8 mouse cellular contexts compared by ENCODE assay signal in the genomic region with DNA sequence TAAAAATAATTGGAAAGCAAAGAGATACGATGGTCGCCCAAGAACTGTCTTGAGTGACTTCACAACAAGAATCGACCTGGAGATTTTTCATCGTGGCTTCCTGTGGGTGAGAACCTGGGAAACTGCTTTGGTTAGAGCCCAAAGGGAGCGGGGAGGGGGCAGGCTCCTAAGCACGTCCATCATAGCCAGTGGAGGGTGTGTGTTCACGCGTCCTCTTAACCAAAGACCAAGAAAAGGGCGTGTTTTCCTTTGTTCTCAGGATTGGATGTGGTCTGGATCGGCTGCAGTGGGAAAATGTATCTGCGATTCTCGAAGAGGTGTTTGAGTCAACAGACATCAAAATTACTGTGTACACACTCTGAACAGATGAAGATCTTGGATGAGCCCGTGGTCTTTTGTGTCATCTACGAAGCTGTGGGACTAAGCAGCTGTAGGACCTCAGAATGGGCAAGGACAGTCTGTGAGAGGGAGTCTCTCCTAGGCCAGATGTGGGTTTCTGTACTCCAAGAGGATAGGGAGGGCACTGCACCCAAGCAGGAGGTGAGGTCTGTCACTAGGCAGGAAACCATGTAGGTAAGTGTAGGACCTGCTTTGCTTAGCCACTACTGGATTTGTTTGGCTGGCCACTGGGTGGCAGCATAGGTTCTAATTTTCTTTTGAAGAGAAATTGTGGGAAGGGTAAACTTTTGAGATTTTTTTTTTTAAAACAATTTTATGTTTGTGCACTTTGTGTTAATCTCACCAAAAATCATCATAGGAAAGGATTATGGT. TPM values are rescaled to one million over a fixed set of nuclear protein-coding genes. Genes with fewer than 3 reads are reported as not detected.
DNase-seq lines count a peak whose midpoint lies in the region; ATAC-seq and TF ChIP-seq lines count a peak whose summit lies in the region.

No protein-coding gene starts in this region.

- peak; percentile 44; the same call in 1 of the 2 replicates for TF ChIP-seq CTCF in small intestine, adult 2 months (IDR thresholded peaks at IDR 0.05; ENCODE audit: extremely low read depth, insufficient read length, insufficient replicate concordance, low read depth, low read length)

- no peak overlapping the region for H3K4me3 ChIP-seq in embryonic facial prominence, embryonic 11.5 days (ENCODE audit: low read depth, low read length)
- H3K4me3 ChIP-seq in hindbrain, embryonic 13.5 days, result no peak overlapping the region
- H3K4me3 ChIP-seq in small intestine, adult 2 months (ENCODE audit: low read depth, low read length), result no peak overlapping the region

- no peak overlapping the region for H3K9ac ChIP-seq in embryonic facial prominence, embryonic 11.5 days (replicated peaks; ENCODE audit: low read length)
- H3K9ac ChIP-seq in hindbrain, embryonic 13.5 days, result no peak overlapping the region

- WGBS in embryonic facial prominence, embryonic 11.5 days, result 87% methylated on average over 14 of the region's 14 CpGs
- WGBS in hindbrain, embryonic 13.5 days, result 91% methylated on average over 14 of the region's 14 CpGs
- WGBS in small intestine, adult 2 months, result 85% methylated on average over 14 of the region's 14 CpGs

- H3K4me1 ChIP-seq in embryonic facial prominence, embryonic 11.5 days (ENCODE audit: control insufficient read depth, insufficient read depth, low read length), result no peaks in the 10 kb centered on the region
- peaks cover 5% of the 10 kb centered on the region for H3K4me1 ChIP-seq in hindbrain, embryonic 13.5 days (replicated peaks)
- H3K4me1 ChIP-seq in small intestine, adult 2 months (ENCODE audit: control insufficient read depth, insufficient read depth, insufficient read length, low read length), result peaks cover 16% of the 10 kb centered on the region; the same call in 1 of the 2 replicates

- DNase-seq in adrenal gland, adult 18-20 months (ENCODE audit: low spot score in 2 of 2), result peak; percentile 17 to 37
- DNase-seq in adrenal gland, adult 8-10 months, result no peak
- DNase-seq in ZHBTc4 (ENCODE audit: low read depth, low spot score), result peak; percentile 93
- peak; percentile 80 for DNase-seq in embryonic facial prominence, embryonic 11.5 days (ENCODE audit: low spot score)
- peak; percentile 12 to 27 for DNase-seq in left cerebral cortex, adult 8-10 months (ENCODE audit: low spot score in 2 of 2)
- peak; percentile 50 to 70 for DNase-seq in lung, postnatal 4 days

- TF ChIP-seq POLR2A in small intestine, adult 2 months (IDR thresholded peaks at IDR 0.05; ENCODE audit: low read depth, low read length), result no peak

- 0 out of 2 replicates have a peak, but pooled peaks have one; percentile 48 for ATAC-seq in embryonic facial prominence, embryonic 11.5 days (replicated peaks; ENCODE audit: insufficient number of reproducible peaks, low FRiP score, low TSS enrichment, low read depth)
- ATAC-seq in hindbrain, embryonic 13.5 days (ENCODE audit: low FRiP score), result peak; percentile 83

- no peaks in the 10 kb centered on the region for H3K36me3 ChIP-seq in embryonic facial prominence, embryonic 11.5 days (replicated peaks; ENCODE audit: control insufficient read depth, insufficient read depth, low read depth, low read length)
- peaks cover 24% of the 10 kb centered on the region for H3K36me3 ChIP-seq in hindbrain, embryonic 13.5 days
- peaks cover 34% of the 10 kb centered on the region for H3K36me3 ChIP-seq in small intestine, adult 2 months (ENCODE audit: control insufficient read depth, insufficient read depth, low read length)

- no peak overlapping the region for H3K4me2 ChIP-seq in embryonic facial prominence, embryonic 11.5 days (ENCODE audit: low read depth, low read length)
- no peak overlapping the region for H3K4me2 ChIP-seq in hindbrain, embryonic 13.5 days

- no peaks in the 10 kb centered on the region for H3K9me3 ChIP-seq in embryonic facial prominence, embryonic 11.5 days (replicated peaks; ENCODE audit: control insufficient read depth, low read length)
- no peaks in the 10 kb centered on the region for H3K9me3 ChIP-seq in hindbrain, embryonic 13.5 days

- H3K27ac ChIP-seq in embryonic facial prominence, embryonic 11.5 days (replicated peaks; ENCODE audit: low read depth, low read length), result no peak overlapping the region
- H3K27ac ChIP-seq in hindbrain, embryonic 13.5 days, result peak overlapping the region; percentile 1; the same call in 1 of the 2 replicates
- H3K27ac ChIP-seq in small intestine, adult 2 months (ENCODE audit: insufficient read depth, low read depth, low read length), result no peak overlapping the region

- no peaks in the 10 kb centered on the region for H3K27me3 ChIP-seq in embryonic facial prominence, embryonic 11.5 days (ENCODE audit: control insufficient read depth, insufficient read depth, low read length)
- no peaks in the 10 kb centered on the region for H3K27me3 ChIP-seq in hindbrain, embryonic 13.5 days
- no peaks in the 10 kb centered on the region for H3K27me3 ChIP-seq in small intestine, adult 2 months (ENCODE audit: control insufficient read depth, insufficient read depth, low read length)

RNA-seq across cellular contexts. Expression of gene Oard1, which starts 6.8 kb away (rescaled TPM):
- total RNA-seq in adrenal gland, adult 18-20 months (2021), result 10 to 100 TPM; 17.5 to 19.5 TPM
- 10 to 100 TPM; 21.6 to 27.2 (median 25.7) TPM for total RNA-seq in adrenal gland, adult 8-10 months (2022)
- polyA plus RNA-seq in embryonic facial prominence, embryonic 11.5 days (2014; fragmentation: Nextera tagmentation; extraction: Ambion mirVana), result 76.5 and 79.7 TPM in 2 replicates
- 45.1 and 47.1 TPM in 2 replicates for polyA plus RNA-seq in hindbrain, embryonic 13.5 days (2015; fragmentation: Nextera tagmentation; extraction: Ambion mirVana)
- total RNA-seq in left cerebral cortex, adult 8-10 months (2022), result 10 to 100 TPM; 15.1 to 16.4 (median 15.8) TPM
- polyA plus RNA-seq in small intestine, adult 2 months (2012; rRNA removed), result 3.5 and 4.1 TPM in 2 replicates

RNA-seq across cellular contexts. Expression of gene Nfya, which starts 6.9 kb away (rescaled TPM):
- 10 to 100 TPM; 35.5 to 36.5 TPM for total RNA-seq in adrenal gland, adult 18-20 months (2021)
- total RNA-seq in adrenal gland, adult 8-10 months (2022), result 10 to 100 TPM; 33.2 to 45.6 (median 40.9) TPM
- polyA plus RNA-seq in embryonic facial prominence, embryonic 11.5 days (2014; fragmentation: Nextera tagmentation; extraction: Ambion mirVana), result 23.0 and 26.5 TPM in 2 replicates
- 13.2 and 13.8 TPM in 2 replicates for polyA plus RNA-seq in hindbrain, embryonic 13.5 days (2015; fragmentation: Nextera tagmentation; extraction: Ambion mirVana)
- 10 to 100 TPM; 20.6 to 29.3 (median 24.4) TPM for total RNA-seq in left cerebral cortex, adult 8-10 months (2022)
- 36.2 and 36.4 TPM in 2 replicates for polyA plus RNA-seq in small intestine, adult 2 months (2012; rRNA removed)

RNA-seq across cellular contexts. Expression of gene Apobec2, which starts 16.1 kb away (rescaled TPM):
- total RNA-seq in adrenal gland, adult 18-20 months (2021), result 1 to 10 TPM; 1.5 to 2.0 TPM
- total RNA-seq in adrenal gland, adult 8-10 months (2022), result 1 to 10 TPM in 3 of 4 experiments, under 1 TPM in 1; 0.98 to 2.5 (median 2.0) TPM
- polyA plus RNA-seq in embryonic facial prominence, embryonic 11.5 days (2014; fragmentation: Nextera tagmentation; extraction: Ambion mirVana), result 1.2 and 2.0 TPM in 2 replicates
- 0.67 and 0.81 TPM in 2 replicates for polyA plus RNA-seq in hindbrain, embryonic 13.5 days (2015; fragmentation: Nextera tagmentation; extraction: Ambion mirVana)
- total RNA-seq in left cerebral cortex, adult 8-10 months (2022), result under 1 TPM in 1 of 4 experiments, not detected in 3; 0.52 TPM
- 0.25 and 1.2 TPM in 2 replicates for polyA plus RNA-seq in small intestine, adult 2 months (2012; rRNA removed)

RNA-seq across cellular contexts. Expression of gene Tspo2, which starts 34.7 kb away (rescaled TPM):
- total RNA-seq in adrenal gland, adult 18-20 months (2021), result not detected
- total RNA-seq in adrenal gland, adult 8-10 months (2022), result under 1 TPM in 1 of 4 experiments, not detected in 3; 0.89 TPM
- 0.28 and 0.52 TPM in 2 replicates for polyA plus RNA-seq in embryonic facial prominence, embryonic 11.5 days (2014; fragmentation: Nextera tagmentation; extraction: Ambion mirVana)
- 1.8 and 2.7 TPM in 2 replicates for polyA plus RNA-seq in hindbrain, embryonic 13.5 days (2015; fragmentation: Nextera tagmentation; extraction: Ambion mirVana)
- not detected for total RNA-seq in left cerebral cortex, adult 8-10 months (2022)
- polyA plus RNA-seq in small intestine, adult 2 months (2012; rRNA removed), result 2.6 and 9.6 TPM in 2 replicates

RNA-seq across cellular contexts. Expression of gene Unc5cl, which starts 38.1 kb away (rescaled TPM):
- under 1 TPM in 1 of 2 experiments, not detected in 1; 0.19 TPM for total RNA-seq in adrenal gland, adult 18-20 months (2021)
- total RNA-seq in adrenal gland, adult 8-10 months (2022), result not detected
- 0.26 and 0.34 TPM in 2 replicates for polyA plus RNA-seq in embryonic facial prominence, embryonic 11.5 days (2014; fragmentation: Nextera tagmentation; extraction: Ambion mirVana)
- 0.26 and 0.38 TPM in 2 replicates for polyA plus RNA-seq in hindbrain, embryonic 13.5 days (2015; fragmentation: Nextera tagmentation; extraction: Ambion mirVana)
- total RNA-seq in left cerebral cortex, adult 8-10 months (2022), result under 1 TPM; 0.22 to 0.67 (median 0.31) TPM
- polyA plus RNA-seq in small intestine, adult 2 months (2012; rRNA removed), result 52.1 and 88.3 TPM in 2 replicates
